ENCODE assay signal across 9 mouse cellular contexts in the genomic region with DNA sequence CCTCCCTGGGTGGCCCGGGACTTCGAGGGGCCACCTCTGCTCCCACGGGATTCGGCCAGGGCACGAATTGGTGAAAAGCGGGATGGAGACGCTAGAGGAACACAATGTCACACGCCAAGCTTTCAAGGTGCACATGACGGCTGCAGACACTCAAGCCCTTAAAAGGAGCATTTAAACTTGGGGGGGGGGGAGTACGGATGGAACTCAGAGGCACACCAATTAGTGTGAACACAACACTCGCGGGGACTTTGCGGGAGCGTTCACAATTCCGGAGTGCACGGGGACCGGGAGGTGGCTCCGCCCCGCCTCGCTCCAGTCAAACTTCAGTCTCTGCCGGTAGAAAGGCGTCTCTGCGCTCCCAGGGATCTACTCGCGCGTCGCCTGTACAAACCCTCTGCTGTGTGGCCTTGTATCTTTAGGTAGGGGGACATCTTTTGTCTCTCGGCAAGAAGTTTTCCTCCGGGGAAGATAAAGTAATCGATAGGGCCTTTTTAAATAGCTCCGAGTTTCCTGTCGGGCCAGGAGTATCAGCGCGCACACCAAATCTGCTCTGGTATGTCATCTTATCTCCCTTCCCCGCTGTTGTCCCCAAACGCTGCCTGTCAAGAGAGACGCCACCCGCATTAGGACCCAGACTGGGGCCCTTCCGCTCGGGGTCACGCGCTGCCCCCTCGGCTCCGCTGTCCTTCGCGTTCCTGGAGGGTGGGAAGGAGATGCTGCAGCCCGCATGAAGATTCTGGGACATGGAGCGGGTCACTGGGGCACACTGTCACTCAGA. TPM values are rescaled to one million over a fixed set of nuclear protein-coding genes. Genes with fewer than 3 reads are reported as not detected.
DNase-seq lines count a peak whose midpoint lies in the region; ATAC-seq and TF ChIP-seq lines count a peak whose summit lies in the region.
"Had no signal": no experiment of that assay in that cellular context is flagged by ENCODE, and none has a peak within 500 bp of the region (broad histone marks: within the 10 kb centered on the region; RNA-seq: fewer than 3 reads in every experiment).

No protein-coding gene starts in this region.

- H3K36me3 ChIP-seq in embryonic facial prominence, embryonic 13.5 days = no peaks in the 10 kb centered on the region
- H3K36me3 ChIP-seq in hindbrain, embryonic 16.5 days (ENCODE audit: control insufficient read depth, insufficient read depth, low read length) = no peaks in the 10 kb centered on the region
- no peaks in the 10 kb centered on the region for H3K36me3 ChIP-seq in midbrain, embryonic 13.5 days

- TF ChIP-seq CTCF in cerebellum, adult 2 months (IDR thresholded peaks at IDR 0.05; ENCODE audit: borderline replicate concordance, insufficient read depth, low read depth, low read length) = no peak

- H3K27me3 ChIP-seq in embryonic facial prominence, embryonic 13.5 days = peaks cover 89% of the 10 kb centered on the region
- peaks cover 68% of the 10 kb centered on the region for H3K27me3 ChIP-seq in hindbrain, embryonic 16.5 days (replicated peaks; ENCODE audit: control insufficient read depth, insufficient read depth, low read length)
- H3K27me3 ChIP-seq in midbrain, embryonic 13.5 days = peaks cover 89% of the 10 kb centered on the region
- H3K27me3 ChIP-seq in cerebellum, adult 2 months (ENCODE audit: control insufficient read depth, insufficient read depth, low read length) = peaks cover 12% of the 10 kb centered on the region; the same call in 1 of the 2 replicates

- peak; percentile 95 for DNase-seq in heart, adult 11 months
- DNase-seq in heart, adult 8-10 months (ENCODE audit: low spot score) = no peak
- DNase-seq in cerebellum, adult 2 months = no peak
- no peak for DNase-seq in cerebellum, postnatal 4 days (ENCODE audit: low spot score in 2 of 2)
- DNase-seq in spleen, postnatal 14 days (ENCODE audit: low spot score in 2 of 2) = no peak

- peak overlapping the region; percentile 28 for H3K4me3 ChIP-seq in embryonic facial prominence, embryonic 13.5 days
- peak overlapping the region; percentile 16 for H3K4me3 ChIP-seq in hindbrain, embryonic 16.5 days (ENCODE audit: low read length)
- H3K4me3 ChIP-seq in midbrain, embryonic 13.5 days (replicated peaks) = peak overlapping the region; percentile 21
- no peak overlapping the region for H3K4me3 ChIP-seq in cerebellum, adult 2 months (replicated peaks; ENCODE audit: insufficient read depth, low read depth, low read length)

- peak overlapping the region; percentile 50 for H3K4me2 ChIP-seq in embryonic facial prominence, embryonic 13.5 days
- peak overlapping the region; percentile 41 for H3K4me2 ChIP-seq in hindbrain, embryonic 16.5 days (ENCODE audit: low read length)
- H3K4me2 ChIP-seq in midbrain, embryonic 13.5 days (replicated peaks) = peak overlapping the region; percentile 37

- WGBS in embryonic facial prominence, embryonic 13.5 days = under 1% methylated on average over 48 of the region's 48 CpGs
- under 1% methylated on average over 48 of the region's 48 CpGs for WGBS in hindbrain, embryonic 16.5 days
- WGBS in midbrain, embryonic 13.5 days = under 1% methylated on average over 48 of the region's 48 CpGs
- 2% methylated on average over 48 of the region's 48 CpGs for WGBS in cerebellum, adult 2 months

- no peak overlapping the region for H3K9ac ChIP-seq in embryonic facial prominence, embryonic 13.5 days
- no peak overlapping the region for H3K9ac ChIP-seq in hindbrain, embryonic 16.5 days (ENCODE audit: low read depth, low read length)
- no peak overlapping the region for H3K9ac ChIP-seq in midbrain, embryonic 13.5 days (replicated peaks)

- H3K27ac ChIP-seq in embryonic facial prominence, embryonic 13.5 days = no peak overlapping the region
- H3K27ac ChIP-seq in hindbrain, embryonic 16.5 days (ENCODE audit: low read depth, low read length) = no peak overlapping the region
- no peak overlapping the region for H3K27ac ChIP-seq in midbrain, embryonic 13.5 days
- no peak overlapping the region for H3K27ac ChIP-seq in cerebellum, adult 2 months (ENCODE audit: insufficient read depth, low read length)

- no peaks in the 10 kb centered on the region for H3K9me3 ChIP-seq in embryonic facial prominence, embryonic 13.5 days
- H3K9me3 ChIP-seq in hindbrain, embryonic 16.5 days (ENCODE audit: control insufficient read depth, low read length) = no peaks in the 10 kb centered on the region
- no peaks in the 10 kb centered on the region for H3K9me3 ChIP-seq in midbrain, embryonic 13.5 days

- no peak for TF ChIP-seq POLR2A in cerebellum, adult 2 months (IDR thresholded peaks at IDR 0.05; ENCODE audit: borderline replicate concordance, insufficient read depth, low read length)

- ATAC-seq in embryonic facial prominence, embryonic 13.5 days (ENCODE audit: insufficient number of reproducible peaks, insufficient read depth, low FRiP score, low TSS enrichment, low read depth) = no peak
- ATAC-seq in hindbrain, embryonic 16.5 days = no peak
- no peak for ATAC-seq in midbrain, embryonic 13.5 days

- H3K4me1 ChIP-seq in embryonic facial prominence, embryonic 13.5 days = peaks cover 13% of the 10 kb centered on the region
- H3K4me1 ChIP-seq in hindbrain, embryonic 16.5 days (ENCODE audit: control insufficient read depth, insufficient read depth, low read depth, low read length) = peaks cover 11% of the 10 kb centered on the region
- H3K4me1 ChIP-seq in midbrain, embryonic 13.5 days (replicated peaks) = peaks cover 14% of the 10 kb centered on the region
- H3K4me1 ChIP-seq in cerebellum, adult 2 months (ENCODE audit: control insufficient read depth, insufficient read depth, low read length) = no peaks in the 10 kb centered on the region

RNA-seq across cellular contexts. Expression of gene Nkx2-5, which starts 5.7 kb away (rescaled TPM):
- total RNA-seq in heart, adult 8-10 months (2022) = 10 to 100 TPM; 75.8 to 81.5 (median 79.7) TPM
- polyA plus RNA-seq in embryonic facial prominence, embryonic 13.5 days (2015; fragmentation: Nextera tagmentation; extraction: Ambion mirVana) = 0.39 and 2.5 TPM in 2 replicates
- not detected in 2 replicates for polyA plus RNA-seq in hindbrain, embryonic 16.5 days (2015; fragmentation: Nextera tagmentation; extraction: Ambion mirVana)
- polyA plus RNA-seq in midbrain, embryonic 13.5 days (2015; fragmentation: Nextera tagmentation; extraction: Ambion mirVana) = not detected in 2 replicates
- not detected in 2 replicates for polyA plus RNA-seq in cerebellum, adult 2 months (2012; rRNA removed)
- polyA plus RNA-seq: gonadal fat pad, adult 2 months had no signal
